Mouse (Mus musculus): ENCODE data around the gene Calcrl. TPM values are rescaled to one million over a fixed set of nuclear protein-coding genes. Genes with fewer than 3 reads are reported as not detected.
"Not testable (repeated sequence)": the region's sequence is repeated elsewhere in the genome, so short reads cannot be mapped to it uniquely, and the experiment has no call there.

Calcrl gene
- total RNA-seq, 2 experiments from 2014 or later: 10.0 to 24.4 TPM

- peak; percentile 91 for ATAC-seq (replicated peaks; ENCODE audit: poor library complexity, severe bottlenecking)
These were observed 32.0 kb downstream of the Calcrl start for GRCm38 (mm10) chr2:84393236-84393635.

GRCm38 (mm10) chr2:84389075-84389474 lies 36.1 kb downstream of the Calcrl start:
- no peak for ATAC-seq (replicated peaks; ENCODE audit: poor library complexity, severe bottlenecking)

GRCm38 (mm10) chr2:84388537-84388936 lies 36.7 kb downstream of the Calcrl start:
- not testable (repeated sequence) for ATAC-seq (replicated peaks; ENCODE audit: poor library complexity, severe bottlenecking)

GRCm38 (mm10) chr2:84388023-84388416 lies 37.2 kb downstream of the Calcrl start:
- ATAC-seq (replicated peaks; ENCODE audit: poor library complexity, severe bottlenecking): no peak

GRCm38 (mm10) chr2:84387394-84388022 lies 37.7 kb downstream of the Calcrl start:
- peak; percentile 55 for ATAC-seq (replicated peaks; ENCODE audit: poor library complexity, severe bottlenecking)

- ATAC-seq (replicated peaks; ENCODE audit: poor library complexity, severe bottlenecking): no peak
These were observed 38.4 kb downstream of the Calcrl start for GRCm38 (mm10) chr2:84386563-84387393.

GRCm38 (mm10) chr2:84384911-84385693 lies 40.1 kb downstream of the Calcrl start:
- ATAC-seq (replicated peaks; ENCODE audit: poor library complexity, severe bottlenecking): no peak

- peak; percentile 87 for ATAC-seq (replicated peaks; ENCODE audit: poor library complexity, severe bottlenecking)
These were observed 41.4 kb downstream of the Calcrl start for GRCm38 (mm10) chr2:84383828-84384227.

GRCm38 (mm10) chr2:84382556-84382955 lies 42.7 kb downstream of the Calcrl start:
- no peak for ATAC-seq (replicated peaks; ENCODE audit: poor library complexity, severe bottlenecking)

GRCm38 (mm10) chr2:84381997-84382396 lies 43.2 kb downstream of the Calcrl start:
- peak; percentile 73 for ATAC-seq (replicated peaks; ENCODE audit: poor library complexity, severe bottlenecking)

- no peak for ATAC-seq (replicated peaks; ENCODE audit: poor library complexity, severe bottlenecking)
These were observed 44.4 kb downstream of the Calcrl start for GRCm38 (mm10) chr2:84380816-84381215.

GRCm38 (mm10) chr2:84378678-84379077 lies 46.5 kb downstream of the Calcrl start:
- no peak for ATAC-seq (replicated peaks; ENCODE audit: poor library complexity, severe bottlenecking)

GRCm38 (mm10) chr2:84369256-84369655 lies 56.0 kb downstream of the Calcrl start:
- ATAC-seq (replicated peaks; ENCODE audit: poor library complexity, severe bottlenecking): peak; percentile 98

- no peak for ATAC-seq (replicated peaks; ENCODE audit: poor library complexity, severe bottlenecking)
These were observed 58.5 kb downstream of the Calcrl start for GRCm38 (mm10) chr2:84366742-84367141.

GRCm38 (mm10) chr2:84365266-84365665 lies 59.9 kb downstream of the Calcrl start:
- ATAC-seq (replicated peaks; ENCODE audit: poor library complexity, severe bottlenecking): no peak

- no peak for ATAC-seq (replicated peaks; ENCODE audit: poor library complexity, severe bottlenecking)
These were observed 62.2 kb downstream of the Calcrl start for GRCm38 (mm10) chr2:84362779-84363719.

- peak; percentile 84 for ATAC-seq (replicated peaks; ENCODE audit: poor library complexity, severe bottlenecking)
These were observed 66.4 kb downstream of the Calcrl start for GRCm38 (mm10) chr2:84358690-84359343.

GRCm38 (mm10) chr2:84355281-84355680 lies 69.9 kb downstream of the Calcrl start:
- peak; percentile 45 for ATAC-seq (replicated peaks; ENCODE audit: poor library complexity, severe bottlenecking)

- no peak for ATAC-seq (replicated peaks; ENCODE audit: poor library complexity, severe bottlenecking)
These were observed 77.8 kb downstream of the Calcrl start for GRCm38 (mm10) chr2:84347376-84347775.

Measured in granulocyte monocyte progenitor cell, adult 5-6 weeks (primary cell).